Mouse (Mus musculus): ENCODE data around the gene Parm1. TPM values are rescaled to one million over a fixed set of nuclear protein-coding genes. Genes with fewer than 3 reads are reported as not detected.

Parm1 gene
- not detected for polyA plus RNA-seq (2017; shearing (Covaris generic))

DNA sequence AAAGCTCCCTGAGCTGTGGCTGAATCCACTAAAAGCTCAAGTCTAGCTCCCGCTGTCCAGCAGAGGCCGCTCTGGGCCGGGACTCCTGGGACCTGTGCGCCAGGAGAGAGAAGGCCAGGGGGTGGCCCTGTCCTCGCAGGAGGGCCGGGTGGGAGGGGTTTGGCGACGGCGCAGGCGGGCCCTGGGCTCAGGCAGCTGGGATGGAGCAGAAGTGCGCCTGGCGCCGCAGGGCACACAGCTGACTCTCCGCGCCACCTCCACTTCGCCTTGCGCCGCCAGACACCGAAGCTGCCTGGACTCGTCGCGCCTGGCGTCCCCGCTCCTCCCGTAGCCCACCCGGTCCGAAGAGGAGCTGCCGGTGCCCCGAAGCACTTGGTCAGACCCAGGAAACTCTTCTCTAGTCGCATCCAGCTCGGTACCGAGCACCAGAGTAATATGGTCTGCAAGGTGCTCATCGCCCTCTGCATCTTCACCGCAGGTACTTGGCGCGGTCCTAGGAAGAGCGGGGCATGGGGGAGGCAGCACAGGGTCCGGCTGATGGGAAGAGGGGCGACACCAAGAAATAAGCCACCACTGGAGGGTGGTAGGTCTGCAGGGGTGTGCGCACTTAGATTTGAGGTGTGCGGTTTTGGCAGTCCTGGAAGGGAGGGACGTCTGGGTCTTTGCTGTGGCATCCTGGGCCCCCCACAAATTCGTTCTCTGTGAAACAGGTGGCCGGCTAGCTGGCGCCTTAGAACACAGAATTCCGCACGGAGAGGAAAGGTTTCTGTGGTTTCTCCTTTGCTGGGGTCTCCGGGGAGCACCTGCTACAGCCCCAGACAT, at the start of gene Parm1:
Gene Parm1, plus strand, starts transcription at position 136 of the 822 bp plus-strand sequence.

Other genes starting within 250 kb of the Parm1 start
- 0.32 TPM for gene Btc, start 114.6 kb upstream of the Parm1 start, polyA plus RNA-seq (2017; shearing (Covaris generic))